Mouse (Mus musculus): ENCODE results near the gene Clic5.

- TF ChIP-seq CTCF (IDR thresholded peaks at IDR 0.05; ENCODE audit: control insufficient read depth, insufficient read depth, low read length) (no peak), POLR2A (IDR thresholded peaks at IDR 0.05; ENCODE audit: borderline replicate concordance, control insufficient read depth, low read depth, low read length) (no peak)
Measured at GRCm38 (mm10) chr17:44259245-44259644, 70.9 kb downstream of the Clic5 start.

All from bone marrow, adult 2 months (tissue).